Mouse (Mus musculus) midbrain, embryonic 12.5 days (tissue): ENCODE measurements around the gene Adamts17. TPM values are rescaled to one million over a fixed set of nuclear protein-coding genes. Genes with fewer than 3 reads are reported as not detected.

Experiments
- ATAC-seq: fragments of 200-750 bp; cut with Nextera tagmentation; 2 replicates; pipeline ENCODE4 v1.8.0; 2017; ENCODE audit warnings: low read depth, moderate TSS enrichment, moderate library complexity; ENCODE audit not compliant: low FRiP score
- H3K27ac ChIP-seq: fragments of 300-500 bp; sonication (generic); replicated peaks from 2 replicates; pipeline ENCODE4 v1.5.1; 2016; ENCODE audit warnings: mild to moderate bottlenecking
- H3K27me3 ChIP-seq: fragments of 300-500 bp; sonication (generic); 2 replicates; pipeline ENCODE4 v1.6.1; 2016; ENCODE audit warnings: mild to moderate bottlenecking
- H3K36me3 ChIP-seq: fragments of 300-500 bp; sonication (generic); 2 replicates; pipeline ENCODE4 v1.6.1; 2016
- H3K4me1 ChIP-seq: fragments of 300-500 bp; sonication (generic); 2 replicates; pipeline ENCODE4 v1.6.1; 2016
- H3K4me2 ChIP-seq: fragments of 300-500 bp; sonication (generic); replicated peaks from 2 replicates; pipeline ENCODE4 v1.6.1; 2016; ENCODE audit warnings: mild to moderate bottlenecking, moderate library complexity
- H3K4me3 ChIP-seq: fragments of 300-500 bp; sonication (generic); 2 replicates; pipeline ENCODE4 v1.5.1; 2016; ENCODE audit warnings: mild to moderate bottlenecking
- H3K9ac ChIP-seq: fragments of 300-500 bp; sonication (generic); replicated peaks from 2 replicates; pipeline ENCODE4 v1.6.1; 2016; ENCODE audit warnings: mild to moderate bottlenecking, moderate library complexity
- H3K9me3 ChIP-seq: fragments of 300-500 bp; sonication (generic); 2 replicates; pipeline ENCODE4 v1.6.1; 2016; ENCODE audit warnings: mild to moderate bottlenecking
- WGBS: fragments of 180-500 bp; shearing (Covaris S2); methylation state at CpG from one replicate; pipeline ENCODE4 v1.1.7; 2016; 5-methylcytosine and 5-hydroxymethylcytosine counted together
- polyA plus RNA-seq: library from polyadenylated mRNA; unstranded; fragments of >200 nt; fragmentation: Nextera tagmentation; extraction: Ambion mirVana; gene quantifications from 2 replicates; pipeline ENCODE4 v1.2.1, GENCODE M21; 2016

Gene Adamts17
- polyA plus RNA-seq, 1 experiment from 2014 or later: 2.2 TPM

DNA sequence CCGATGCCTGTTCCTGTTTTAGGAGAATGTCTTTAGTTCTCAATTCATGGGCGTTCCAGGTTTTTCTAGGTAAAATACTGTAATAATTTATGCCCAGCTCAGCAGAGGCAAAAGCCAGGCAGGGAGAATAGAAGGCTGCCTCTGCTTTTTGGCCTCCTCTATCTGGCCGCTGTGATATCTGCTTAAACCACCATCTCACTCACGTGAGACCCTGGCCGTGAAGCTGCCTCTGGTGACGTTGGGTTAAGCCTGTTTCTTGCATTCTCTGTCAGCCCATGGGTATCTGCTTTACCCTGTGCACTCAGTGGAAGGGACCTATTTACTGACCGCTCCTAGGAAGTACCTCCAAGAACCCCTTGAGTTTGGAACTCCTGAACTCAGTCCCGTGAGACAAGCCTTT is 187.7 kb downstream of the Adamts17 start:
- WGBS: 93% methylated on average over 8 of the region's 8 CpGs
- H3K9ac ChIP-seq: no peak overlapping the region
- no peaks in the 10 kb centered on the region for H3K4me1 ChIP-seq
- H3K9me3 ChIP-seq: no peaks in the 10 kb centered on the region
- H3K36me3 ChIP-seq: no peaks in the 10 kb centered on the region
- no peak overlapping the region for H3K4me2 ChIP-seq
- no peak overlapping the region for H3K4me3 ChIP-seq
- no peak for ATAC-seq
- no peak overlapping the region for H3K27ac ChIP-seq
- H3K27me3 ChIP-seq: no peaks in the 10 kb centered on the region

DNA sequence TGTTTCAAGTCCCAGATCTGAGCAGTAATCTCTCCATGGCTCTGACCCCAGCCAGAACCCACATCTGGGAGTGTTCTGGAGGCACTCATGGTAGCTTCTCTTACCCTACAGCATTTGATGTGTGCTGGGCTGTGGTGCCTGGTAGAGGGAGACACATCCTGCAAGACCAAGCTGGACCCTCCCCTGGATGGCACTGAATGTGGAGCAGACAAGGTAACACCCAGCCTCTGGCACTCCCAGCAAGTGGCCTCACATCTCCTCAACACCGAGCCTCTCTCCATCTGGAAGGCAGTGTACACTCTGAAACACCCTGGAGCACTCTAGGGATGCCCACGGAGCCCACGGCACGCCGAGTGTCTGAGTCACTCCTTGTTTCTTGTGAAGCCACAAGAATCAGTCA is 188.2 kb downstream of the Adamts17 start:
- 98% methylated on average over 5 of the region's 5 CpGs for WGBS
- Histone ChIP-seq H3K4me3 (no peak overlapping the region), H3K27me3 (no peaks in the 10 kb centered on the region), H3K9ac (no peak overlapping the region), H3K4me1 (no peaks in the 10 kb centered on the region), H3K4me2 (no peak overlapping the region), H3K27ac (no peak overlapping the region), H3K36me3 (no peaks in the 10 kb centered on the region), H3K9me3 (no peaks in the 10 kb centered on the region)
- ATAC-seq: no peak

DNA sequence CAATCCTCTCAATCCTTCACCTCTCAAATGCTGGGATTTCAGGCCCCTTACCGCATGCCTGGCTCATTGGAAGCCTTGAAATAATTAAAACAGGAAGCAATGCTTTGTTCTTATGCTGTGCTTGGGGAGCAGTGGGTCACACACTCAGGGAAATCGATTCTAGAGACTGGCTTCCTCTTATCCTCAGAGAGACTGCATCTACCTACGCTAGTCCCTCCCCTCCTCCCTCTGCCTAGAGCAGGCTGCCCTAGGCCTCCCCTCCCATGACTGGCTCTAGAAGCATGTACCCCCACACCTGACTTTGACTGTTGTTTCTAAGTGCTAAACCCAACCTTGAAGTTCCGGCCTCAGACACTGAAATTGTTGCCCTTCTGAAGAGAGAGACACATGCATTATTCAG is 189.4 kb downstream of the Adamts17 start:
- 81% methylated on average over 4 of the region's 4 CpGs for WGBS
- Histone ChIP-seq H3K4me3 (no peak overlapping the region), H3K27me3 (no peaks in the 10 kb centered on the region), H3K4me1 (no peaks in the 10 kb centered on the region), H3K4me2 (no peak overlapping the region), H3K9me3 (no peaks in the 10 kb centered on the region), H3K27ac (no peak overlapping the region), H3K36me3 (no peaks in the 10 kb centered on the region), H3K9ac (no peak overlapping the region)
- no peak for ATAC-seq

DNA sequence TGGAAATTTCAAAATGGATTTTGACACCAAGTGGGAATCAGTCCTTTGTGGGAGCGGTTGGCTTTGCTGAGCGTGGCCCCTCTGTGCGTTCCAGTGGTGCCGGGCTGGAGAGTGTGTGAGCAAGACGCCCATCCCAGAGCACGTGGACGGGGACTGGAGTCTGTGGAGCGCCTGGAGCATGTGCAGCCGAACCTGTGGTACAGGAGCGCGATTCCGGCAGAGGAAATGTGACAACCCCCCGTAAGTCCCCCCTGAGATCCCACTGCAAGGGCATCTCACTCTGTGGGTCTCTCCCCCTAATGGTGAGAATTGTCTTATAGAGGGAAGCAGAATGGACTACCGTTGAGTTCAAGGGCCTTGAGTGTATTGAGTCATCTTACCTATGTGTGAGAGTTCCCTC is 189.9 kb downstream of the Adamts17 start:
- Histone ChIP-seq H3K9me3 (no peaks in the 10 kb centered on the region), H3K27ac (no peak overlapping the region), H3K9ac (no peak overlapping the region), H3K4me1 (no peaks in the 10 kb centered on the region), H3K4me2 (no peak overlapping the region), H3K36me3 (no peaks in the 10 kb centered on the region), H3K27me3 (no peaks in the 10 kb centered on the region), H3K4me3 (no peak overlapping the region)
- ATAC-seq: no peak
- WGBS: 97% methylated on average over 14 of the region's 14 CpGs

DNA sequence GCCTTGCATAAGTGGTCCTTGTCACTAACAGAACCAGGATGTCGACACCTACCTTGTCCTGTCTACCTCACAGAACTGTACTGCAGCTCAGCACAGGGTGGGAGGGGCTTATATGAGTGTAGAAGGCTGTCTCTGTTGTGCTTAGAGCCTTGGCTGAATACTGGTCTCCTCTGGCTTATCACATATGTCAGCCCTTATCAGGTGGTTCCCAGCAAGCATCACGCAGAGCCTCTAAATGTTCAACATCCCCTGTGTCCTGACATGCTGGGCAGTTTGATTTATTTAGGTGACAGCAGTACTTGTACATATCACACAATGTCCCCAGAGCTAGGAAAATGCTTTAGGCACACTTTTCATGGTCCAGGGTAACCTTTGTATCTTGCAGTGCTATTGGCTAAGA is 191.7 kb downstream of the Adamts17 start:
- no peaks in the 10 kb centered on the region for H3K4me1 ChIP-seq

DNA sequence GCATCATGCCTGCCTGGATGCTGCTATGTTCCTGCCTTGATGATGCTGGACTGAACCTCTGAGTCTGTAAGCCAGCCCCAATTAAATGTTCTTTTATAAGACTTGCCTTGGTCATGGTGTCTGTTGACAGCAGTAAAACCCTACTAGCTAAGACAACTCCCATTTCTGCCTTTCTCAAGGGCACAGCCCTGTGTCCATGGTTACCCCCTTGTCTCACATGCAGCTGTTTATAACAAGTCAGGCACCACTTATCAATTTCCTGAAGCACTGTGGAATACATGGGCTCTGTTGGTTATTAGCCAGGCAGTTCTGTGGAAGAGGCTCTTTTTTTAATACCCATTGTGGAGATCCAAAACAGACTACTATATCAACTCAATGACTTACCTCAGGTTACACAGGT is 193.1 kb downstream of the Adamts17 start:
- Histone ChIP-seq H3K27ac (no peak overlapping the region), H3K27me3 (no peaks in the 10 kb centered on the region), H3K9me3 (no peaks in the 10 kb centered on the region), H3K4me3 (no peak overlapping the region), H3K9ac (no peak overlapping the region), H3K4me1 (no peaks in the 10 kb centered on the region), H3K36me3 (no peaks in the 10 kb centered on the region), H3K4me2 (no peak overlapping the region)
- ATAC-seq: no peak

More for the DNA sequence above, 191.7 kb downstream of the Adamts17 start:
- Histone ChIP-seq H3K4me3 (no peak overlapping the region), H3K27ac (no peak overlapping the region), H3K36me3 (no peaks in the 10 kb centered on the region), H3K4me2 (no peak overlapping the region), H3K9ac (no peak overlapping the region), H3K27me3 (no peaks in the 10 kb centered on the region), H3K9me3 (no peaks in the 10 kb centered on the region)
- no peak for ATAC-seq
- WGBS: 87% methylated on average over 2 of the region's 2 CpGs

DNA sequence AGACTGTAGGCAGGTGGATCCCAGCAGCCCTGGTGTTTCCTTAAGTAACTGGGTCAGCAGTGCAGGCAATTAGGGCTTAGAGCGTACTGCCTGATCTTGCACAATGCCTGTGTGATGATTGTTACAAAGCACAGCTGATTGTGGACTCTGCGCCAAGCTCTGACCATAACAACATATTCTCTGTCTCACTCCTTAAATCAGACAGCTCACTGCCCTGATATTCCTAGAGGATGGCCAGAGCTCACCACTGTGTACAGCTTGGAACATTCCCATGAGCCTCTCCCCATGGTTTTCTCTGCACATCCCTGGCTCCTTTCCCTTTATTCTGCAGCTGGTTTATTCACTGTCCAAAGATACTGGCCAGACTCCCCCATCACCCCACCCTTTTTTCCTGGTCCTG is 194.8 kb downstream of the Adamts17 start:
- ATAC-seq: no peak
- Histone ChIP-seq H3K9me3 (no peaks in the 10 kb centered on the region), H3K4me3 (no peak overlapping the region), H3K9ac (no peak overlapping the region), H3K4me2 (no peak overlapping the region), H3K27me3 (no peaks in the 10 kb centered on the region), H3K36me3 (no peaks in the 10 kb centered on the region), H3K4me1 (no peaks in the 10 kb centered on the region), H3K27ac (no peak overlapping the region)
- 87% methylated on average over 2 of the region's 2 CpGs for WGBS

- Histone ChIP-seq H3K36me3 (no peaks in the 10 kb centered on the region), H3K4me3 (no peak overlapping the region), H3K9ac (no peak overlapping the region), H3K4me2 (no peak overlapping the region), H3K4me1 (no peaks in the 10 kb centered on the region), H3K27me3 (no peaks in the 10 kb centered on the region), H3K27ac (no peak overlapping the region), H3K9me3 (no peaks in the 10 kb centered on the region)
- 90% methylated on average over 10 of the region's 10 CpGs for WGBS
- no peak for ATAC-seq
Observed at GRCm38 (mm10) chr7:67035246-67035645, 195.7 kb downstream of the Adamts17 start.

GRCm38 (mm10) chr7:67035661-67036060 is 196.1 kb downstream of the Adamts17 start:
- no peak overlapping the region for H3K4me3 ChIP-seq
- WGBS: 92% methylated on average over 5 of the region's 5 CpGs
- no peak overlapping the region for H3K4me2 ChIP-seq
- H3K9ac ChIP-seq: no peak overlapping the region
- no peaks in the 10 kb centered on the region for H3K36me3 ChIP-seq
- no peaks in the 10 kb centered on the region for H3K27me3 ChIP-seq
- ATAC-seq: no peak
- H3K27ac ChIP-seq: no peak overlapping the region
- H3K4me1 ChIP-seq: no peaks in the 10 kb centered on the region
- H3K9me3 ChIP-seq: no peaks in the 10 kb centered on the region

- no peak overlapping the region for H3K4me2 ChIP-seq
- no peaks in the 10 kb centered on the region for H3K36me3 ChIP-seq
- no peak overlapping the region for H3K9ac ChIP-seq
- no peak overlapping the region for H3K4me3 ChIP-seq
- no peaks in the 10 kb centered on the region for H3K9me3 ChIP-seq
- WGBS: 71% methylated on average over 5 of the region's 5 CpGs
- no peak overlapping the region for H3K27ac ChIP-seq
- H3K4me1 ChIP-seq: no peaks in the 10 kb centered on the region
- no peaks in the 10 kb centered on the region for H3K27me3 ChIP-seq
- ATAC-seq: no peak
Observed at GRCm38 (mm10) chr7:67036502-67037485, 197.3 kb downstream of the Adamts17 start.

DNA sequence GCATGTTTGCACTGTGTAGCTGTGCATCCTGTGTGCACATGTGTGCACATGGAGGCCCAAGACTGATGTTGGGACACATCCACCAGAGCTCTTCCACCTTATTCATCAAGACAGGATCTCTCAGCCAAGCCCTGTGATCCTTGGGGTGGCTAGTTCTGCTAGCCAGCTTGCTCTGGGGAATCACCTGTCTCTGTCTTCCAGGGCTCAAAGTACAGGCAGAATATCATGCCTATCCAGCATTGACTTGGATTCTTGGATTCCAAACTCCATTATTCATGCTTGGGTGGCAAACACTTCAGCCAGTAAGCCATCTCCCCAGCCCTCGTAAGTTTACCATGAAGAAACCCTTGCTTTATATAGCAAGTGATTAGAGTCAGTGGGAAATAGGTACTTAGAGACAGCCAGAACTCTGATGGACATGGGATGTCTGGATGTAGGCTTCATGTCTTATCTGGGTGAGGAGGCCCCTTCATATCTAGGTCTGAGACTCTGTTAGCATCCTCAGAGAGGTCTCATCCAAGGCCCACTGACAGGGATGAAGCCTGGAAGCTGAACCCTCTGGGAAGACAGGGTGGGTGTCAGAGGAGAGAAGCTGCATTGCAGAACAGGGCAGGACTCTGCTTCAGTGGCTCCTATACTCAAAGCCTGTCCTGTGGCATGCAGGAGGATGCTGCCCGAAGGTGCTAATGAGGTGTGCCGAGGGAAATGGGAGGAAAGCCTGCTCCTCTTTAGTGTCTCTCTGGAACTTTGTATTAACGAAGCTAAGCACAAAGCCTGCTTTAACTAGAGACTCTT is 198.4 kb downstream of the Adamts17 start:
- no peak overlapping the region for H3K4me2 ChIP-seq
- H3K27ac ChIP-seq: no peak overlapping the region
- no peak for ATAC-seq
- no peaks in the 10 kb centered on the region for H3K27me3 ChIP-seq
- no peak overlapping the region for H3K9ac ChIP-seq
- 82% methylated on average over 4 of the region's 4 CpGs for WGBS
- no peaks in the 10 kb centered on the region for H3K36me3 ChIP-seq
- H3K4me1 ChIP-seq: no peaks in the 10 kb centered on the region
- H3K4me3 ChIP-seq: no peak overlapping the region
- no peaks in the 10 kb centered on the region for H3K9me3 ChIP-seq

GRCm38 (mm10) chr7:67039143-67039542 is 199.6 kb downstream of the Adamts17 start:
- 79% methylated on average over 3 of the region's 3 CpGs for WGBS

More at GRCm38 (mm10) chr7:67039143-67039542, 199.6 kb downstream of the Adamts17 start:
- H3K9ac ChIP-seq: no peak overlapping the region
- no peak overlapping the region for H3K27ac ChIP-seq
- H3K9me3 ChIP-seq: no peaks in the 10 kb centered on the region
- no peak overlapping the region for H3K4me3 ChIP-seq
- H3K36me3 ChIP-seq: no peaks in the 10 kb centered on the region
- no peak overlapping the region for H3K4me2 ChIP-seq
- ATAC-seq: no peak
- H3K4me1 ChIP-seq: no peaks in the 10 kb centered on the region
- H3K27me3 ChIP-seq: no peaks in the 10 kb centered on the region
